Mouse (Mus musculus) frontal cortex, postnatal 25 days (tissue): ENCODE results near the gene Zswim1.
"Not testable (repeated sequence)": the region's sequence is repeated elsewhere in the genome, so short reads cannot be mapped to it uniquely, and the experiment has no call there.

Experiments
- DNase-seq, 2 experiments: peaks; one replicate each; pipeline ENCODE4 v3.0.0; 2022; ENCODE audit warnings: low spot score in 2 of 2

Gene Zswim1

DNA sequence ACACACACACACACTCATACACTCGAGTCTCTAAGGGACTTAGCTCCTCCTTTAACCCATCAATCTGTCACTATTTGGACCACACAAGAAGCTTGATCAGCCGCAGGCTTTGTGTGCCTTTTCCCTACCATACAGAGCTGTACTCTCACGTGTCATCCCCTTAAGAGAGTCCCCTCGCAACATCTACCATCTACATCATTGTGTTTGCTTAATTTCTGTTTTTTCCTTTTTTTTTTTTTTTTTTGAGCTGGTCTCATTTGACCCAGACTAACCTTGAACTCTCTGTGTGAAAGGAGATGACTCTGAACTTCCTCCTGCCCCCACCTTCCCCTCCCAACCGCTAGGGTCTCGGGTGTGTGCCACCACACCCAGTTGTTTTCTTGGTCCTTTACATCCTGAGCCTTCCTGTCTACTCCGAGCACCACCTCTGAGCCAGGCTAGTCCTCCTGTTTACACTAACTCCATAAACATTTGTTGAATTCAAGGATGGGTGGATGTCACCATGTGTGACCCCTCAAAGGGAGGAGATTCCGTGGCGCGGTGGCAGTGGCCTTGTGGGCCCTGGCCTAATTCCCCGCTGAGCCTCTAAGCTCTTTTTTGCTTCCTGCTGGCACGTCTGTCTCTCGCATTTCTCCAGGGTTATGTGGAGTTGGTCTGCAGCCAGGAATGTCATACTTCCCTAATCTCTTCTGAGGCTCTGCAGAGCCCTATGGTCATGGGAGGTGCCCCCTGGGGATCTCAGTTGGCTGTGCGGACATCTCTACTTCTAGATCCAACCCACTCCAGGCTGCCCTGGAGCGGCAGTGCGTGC, 44.5 kb downstream of the Zswim1 start:
- no peak for DNase-seq

DNA sequence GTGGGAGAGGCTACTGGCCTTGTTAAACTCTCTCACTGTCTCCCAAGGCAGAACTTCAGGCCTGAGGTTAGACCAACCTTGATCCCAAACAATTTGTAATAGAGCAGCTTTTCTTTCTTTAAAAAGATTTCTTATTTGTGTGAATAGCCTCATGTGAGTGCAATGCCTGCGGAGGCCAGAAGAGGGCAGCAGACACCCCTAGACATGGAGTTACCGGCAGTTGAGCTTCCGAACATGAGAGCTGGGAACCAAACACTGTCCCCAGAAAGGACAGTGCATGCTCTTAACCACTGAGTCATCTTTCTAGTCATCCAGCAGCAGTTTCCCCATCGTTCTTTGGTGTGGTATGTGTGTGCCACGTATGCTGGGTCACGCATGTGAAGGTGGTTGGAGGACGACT, 45.1 kb downstream of the Zswim1 start:
- no peak for DNase-seq

DNA sequence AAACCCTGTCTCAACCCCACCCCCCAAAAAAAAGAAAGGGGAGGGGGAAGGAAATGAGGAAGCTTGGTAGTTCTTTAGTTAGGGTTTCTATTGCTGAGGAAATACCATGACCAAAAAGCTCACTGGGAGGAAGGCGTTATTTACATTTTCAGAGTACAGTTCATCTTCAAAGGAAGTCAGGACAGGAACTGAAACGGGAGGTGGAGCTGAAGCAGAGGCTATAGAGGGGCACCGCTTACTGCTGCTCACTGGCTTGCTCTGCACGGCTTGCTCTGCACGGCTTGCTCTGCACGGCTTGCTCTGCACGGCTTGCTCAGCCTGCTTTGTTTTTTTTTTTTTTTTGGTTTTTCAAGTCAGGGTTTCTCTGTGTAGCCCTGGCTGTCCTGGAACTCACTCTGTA, 46.0 kb downstream of the Zswim1 start:
- no peak for DNase-seq

DNA sequence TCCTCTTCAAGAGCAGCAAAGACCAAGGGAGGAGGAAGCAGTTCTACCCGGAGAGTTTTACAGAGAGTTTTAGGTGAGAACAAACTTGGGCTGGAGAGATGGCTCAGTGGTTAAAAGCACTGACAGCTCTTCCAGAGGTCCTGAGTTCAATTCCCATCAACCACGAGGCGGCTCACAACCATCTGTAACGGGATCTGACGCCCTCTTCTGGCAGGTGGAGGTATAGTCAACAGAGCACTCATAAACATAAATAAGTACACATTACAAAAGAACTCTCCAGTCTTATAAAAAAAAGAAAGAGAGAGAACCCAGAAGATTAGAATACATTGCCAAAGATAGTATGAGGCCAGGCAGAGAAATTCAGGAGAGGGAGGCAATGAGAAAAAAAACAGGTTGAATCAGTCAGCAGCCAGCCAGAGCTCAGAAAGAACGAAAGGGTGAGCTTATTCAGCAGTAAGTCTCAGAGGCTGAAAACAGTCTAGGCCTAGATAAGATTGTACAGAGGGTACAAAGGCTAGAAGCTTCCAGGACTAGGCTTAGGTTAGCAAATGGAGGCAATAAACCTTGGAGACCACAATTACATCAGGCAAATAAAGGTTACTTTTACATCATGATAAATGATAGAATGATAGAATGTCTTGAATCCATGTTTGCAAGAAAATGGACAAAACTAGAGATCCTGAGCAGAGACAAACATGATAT, 49.3 kb downstream of the Zswim1 start:
- no peak for DNase-seq

DNA sequence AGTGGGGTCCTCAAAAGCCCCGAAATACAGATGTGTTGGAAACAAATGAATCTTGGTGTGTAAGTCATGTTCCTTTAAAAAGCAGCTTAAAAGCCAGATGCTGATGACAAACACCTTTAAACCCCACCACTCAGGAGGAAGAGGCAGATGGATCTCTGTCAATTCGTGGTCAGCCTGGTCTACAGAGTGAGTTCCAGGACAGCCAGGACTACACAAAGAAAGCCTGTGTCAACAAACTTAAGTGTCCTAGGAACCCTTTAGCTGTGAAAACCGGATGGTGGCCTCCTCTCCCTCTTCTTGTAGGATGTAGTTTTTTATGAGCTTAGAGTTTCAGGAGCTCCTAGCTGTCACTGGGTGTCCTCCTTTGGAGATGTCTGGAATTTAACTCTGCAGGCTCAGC, 51.1 kb downstream of the Zswim1 start:
- DNase-seq, result no peak

DNA sequence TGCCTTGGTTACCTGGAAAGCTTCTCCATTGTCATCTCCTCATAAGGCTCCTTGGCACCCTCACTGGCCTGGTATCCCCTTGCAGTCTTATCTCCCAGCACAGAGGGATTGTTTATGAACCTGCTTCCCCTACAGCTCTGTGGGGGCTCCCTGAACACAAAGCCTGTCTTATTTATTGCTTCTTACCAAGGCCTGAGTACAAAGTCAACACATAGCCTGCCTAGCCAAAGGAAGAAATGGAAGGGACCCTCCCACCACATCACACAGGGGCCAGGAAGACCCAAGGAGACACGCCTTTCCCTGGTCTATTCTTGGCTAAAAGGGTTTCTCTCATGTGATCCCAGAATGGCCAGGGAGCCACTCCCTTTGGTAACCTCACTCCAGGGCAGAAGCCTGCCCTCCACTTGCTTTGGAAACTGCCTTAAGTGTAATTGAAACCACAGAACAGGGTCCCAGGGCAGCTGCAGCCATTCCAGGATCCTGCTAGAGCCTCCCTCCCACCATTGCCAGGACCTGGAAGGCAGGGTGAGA, 51.8 kb downstream of the Zswim1 start:
- DNase-seq, result no peak

DNA sequence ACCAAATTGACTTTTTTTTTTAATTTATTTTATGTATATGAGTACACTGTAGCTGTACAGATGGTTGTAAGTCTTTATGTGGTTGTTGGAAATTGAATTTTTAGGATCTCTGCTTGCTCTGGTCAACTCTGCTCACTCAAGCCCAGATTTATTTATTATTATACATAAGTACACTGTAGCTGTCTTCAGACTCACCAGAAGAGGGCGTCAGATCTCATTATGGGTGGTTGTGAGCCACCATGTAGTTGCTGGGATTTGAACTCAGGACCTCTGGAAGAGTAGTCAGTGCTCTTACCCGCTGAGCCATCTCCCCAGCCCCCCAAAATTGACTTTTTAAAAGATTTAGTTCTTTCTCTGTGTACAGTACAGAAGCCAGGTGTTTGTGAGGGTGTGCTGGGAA, 53.2 kb downstream of the Zswim1 start:
- DNase-seq, result not testable (repeated sequence)
